Mouse (Mus musculus): ENCODE results near the gene Epb41l1. TPM values are rescaled to one million over a fixed set of nuclear protein-coding genes. Genes with fewer than 3 reads are reported as not detected.
A peak's percentile ranks its signal among the peaks of the same experiment; 100 is the strongest.

The Epb41l1 gene
- total and polyA plus RNA-seq, 2 experiments from 2014 or later, result 10.0 to 211 TPM

- TF ChIP-seq CTCF (IDR thresholded peaks at IDR 0.05; ENCODE audit: low read depth), result no peak
- H3K36me3 ChIP-seq (ENCODE audit: insufficient read depth), result peaks cover 74% of the 10 kb centered on the region
- ATAC-seq, result no peak
- no peaks in the 10 kb centered on the region for H3K27me3 ChIP-seq (ENCODE audit: insufficient read depth, low read length)
- H3K27ac ChIP-seq (ENCODE audit: low read depth, low read length), result no peak overlapping the region
- no peak overlapping the region for H3K9ac ChIP-seq
- no peak overlapping the region for H3K4me3 ChIP-seq (ENCODE audit: low read depth, low read length)
- H3K4me2 ChIP-seq (ENCODE audit: low read depth), result no peak overlapping the region
- H3K9me3 ChIP-seq (ENCODE audit: low read length), result no peaks in the 10 kb centered on the region
- 83% methylated on average over 6 of the region's 6 CpGs for WGBS
- no peaks in the 10 kb centered on the region for H3K4me1 ChIP-seq (ENCODE audit: insufficient read depth)
- no peak for DNase-seq
Observed at GRCm38 (mm10) chr2:156518306-156518705, 97.6 kb downstream of the Epb41l1 start.

GRCm38 (mm10) chr2:156519584-156519983 lies 98.9 kb downstream of the Epb41l1 start:
- H3K9ac ChIP-seq, result no peak overlapping the region
- WGBS, result 70% methylated on average over 5 of the region's 5 CpGs
- ATAC-seq (no peak), DNase-seq (no peak)
- no peaks in the 10 kb centered on the region for H3K4me1 ChIP-seq (ENCODE audit: insufficient read depth)
- H3K4me3 ChIP-seq (ENCODE audit: low read depth, low read length), result no peak overlapping the region
- TF ChIP-seq CTCF (IDR thresholded peaks at IDR 0.05; ENCODE audit: low read depth), result no peak
- no peak overlapping the region for H3K4me2 ChIP-seq (ENCODE audit: low read depth)
- H3K9me3 ChIP-seq (ENCODE audit: low read length), result no peaks in the 10 kb centered on the region
- no peak overlapping the region for H3K27ac ChIP-seq (ENCODE audit: low read depth, low read length)
- H3K36me3 ChIP-seq (ENCODE audit: insufficient read depth), result peaks cover 69% of the 10 kb centered on the region
- no peaks in the 10 kb centered on the region for H3K27me3 ChIP-seq (ENCODE audit: insufficient read depth, low read length)

GRCm38 (mm10) chr2:156522994-156523393 lies 102.3 kb downstream of the Epb41l1 start:
- H3K4me3 ChIP-seq (ENCODE audit: low read depth, low read length), result no peak overlapping the region
- DNase-seq, result no peak
- H3K36me3 ChIP-seq (ENCODE audit: insufficient read depth), result peaks cover 76% of the 10 kb centered on the region
- H3K4me1 ChIP-seq (ENCODE audit: insufficient read depth), result no peaks in the 10 kb centered on the region
- no peak for TF ChIP-seq CTCF (IDR thresholded peaks at IDR 0.05; ENCODE audit: low read depth)
- no peak overlapping the region for H3K27ac ChIP-seq (ENCODE audit: low read depth, low read length)
- ATAC-seq, result no peak
- H3K9me3 ChIP-seq (ENCODE audit: low read length), result no peaks in the 10 kb centered on the region
- no peak overlapping the region for H3K4me2 ChIP-seq (ENCODE audit: low read depth)
- no peak overlapping the region for H3K9ac ChIP-seq
- WGBS, result 82% methylated on average over 11 of the region's 11 CpGs
- H3K27me3 ChIP-seq (ENCODE audit: insufficient read depth, low read length), result no peaks in the 10 kb centered on the region

GRCm38 (mm10) chr2:156524078-156524477 lies 103.4 kb downstream of the Epb41l1 start:
- 50% methylated on average over 3 of the region's 3 CpGs for WGBS
- no peak overlapping the region for H3K4me2 ChIP-seq (ENCODE audit: low read depth)
- no peak for TF ChIP-seq CTCF (IDR thresholded peaks at IDR 0.05; ENCODE audit: low read depth)
- no peak; the same call in 1 of the 2 replicates for ATAC-seq
- no peaks in the 10 kb centered on the region for H3K4me1 ChIP-seq (ENCODE audit: insufficient read depth)
- no peak overlapping the region for H3K4me3 ChIP-seq (ENCODE audit: low read depth, low read length)
- no peak overlapping the region for H3K9ac ChIP-seq
- H3K27me3 ChIP-seq (ENCODE audit: insufficient read depth, low read length), result no peaks in the 10 kb centered on the region
- DNase-seq, result no peak
- H3K27ac ChIP-seq (ENCODE audit: low read depth, low read length), result no peak overlapping the region
- H3K9me3 ChIP-seq (ENCODE audit: low read length), result no peaks in the 10 kb centered on the region
- peaks cover 76% of the 10 kb centered on the region for H3K36me3 ChIP-seq (ENCODE audit: insufficient read depth)

GRCm38 (mm10) chr2:156529726-156530125 lies 109.0 kb downstream of the Epb41l1 start:
- Histone ChIP-seq H3K4me3 (ENCODE audit: low read depth, low read length) (no peak overlapping the region), H3K4me1 (ENCODE audit: insufficient read depth) (no peaks in the 10 kb centered on the region), H3K9ac (no peak overlapping the region), H3K36me3 (ENCODE audit: insufficient read depth) (peaks cover 73% of the 10 kb centered on the region), H3K4me2 (ENCODE audit: low read depth) (no peak overlapping the region), H3K27ac (ENCODE audit: low read depth, low read length) (no peak overlapping the region), H3K27me3 (ENCODE audit: insufficient read depth, low read length) (no peaks in the 10 kb centered on the region), H3K9me3 (ENCODE audit: low read length) (no peaks in the 10 kb centered on the region)
- peak; percentile 79 for TF ChIP-seq CTCF (IDR thresholded peaks at IDR 0.05; ENCODE audit: low read depth)
- ATAC-seq (no peak), DNase-seq (peak; percentile 74)
- WGBS, result 57% methylated on average over 2 of the region's 2 CpGs

GRCm38 (mm10) chr2:156533160-156533559 lies 112.5 kb downstream of the Epb41l1 start:
- WGBS, result 82% methylated on average over 2 of the region's 2 CpGs
- Histone ChIP-seq H3K9me3 (ENCODE audit: low read length) (no peaks in the 10 kb centered on the region), H3K27me3 (ENCODE audit: insufficient read depth, low read length) (no peaks in the 10 kb centered on the region), H3K27ac (ENCODE audit: low read depth, low read length) (no peak overlapping the region), H3K36me3 (ENCODE audit: insufficient read depth) (peaks cover 65% of the 10 kb centered on the region), H3K4me3 (ENCODE audit: low read depth, low read length) (no peak overlapping the region), H3K4me1 (ENCODE audit: insufficient read depth) (no peaks in the 10 kb centered on the region), H3K4me2 (ENCODE audit: low read depth) (no peak overlapping the region), H3K9ac (no peak overlapping the region)
- DNase-seq (no peak), ATAC-seq (no peak)
- TF ChIP-seq CTCF (IDR thresholded peaks at IDR 0.05; ENCODE audit: low read depth), result no peak

GRCm38 (mm10) chr2:156538817-156539555 lies 118.3 kb downstream of the Epb41l1 start:
- H3K4me2 ChIP-seq (ENCODE audit: low read depth), result no peak overlapping the region
- no peak overlapping the region for H3K9ac ChIP-seq
- DNase-seq (no peak), ATAC-seq (no peak)
- 85% methylated on average over 7 of the region's 7 CpGs for WGBS
- no peak overlapping the region for H3K4me3 ChIP-seq (ENCODE audit: low read depth, low read length)
- no peaks in the 10 kb centered on the region for H3K27me3 ChIP-seq (ENCODE audit: insufficient read depth, low read length)
- no peaks in the 10 kb centered on the region for H3K9me3 ChIP-seq (ENCODE audit: low read length)
- H3K4me1 ChIP-seq (ENCODE audit: insufficient read depth), result no peaks in the 10 kb centered on the region
- H3K27ac ChIP-seq (ENCODE audit: low read depth, low read length), result no peak overlapping the region
- H3K36me3 ChIP-seq (ENCODE audit: insufficient read depth), result peaks cover 59% of the 10 kb centered on the region
- TF ChIP-seq CTCF (IDR thresholded peaks at IDR 0.05; ENCODE audit: low read depth), result no peak

All from forebrain, postnatal 0 days (tissue).